ENCODE assay signal across 8 mouse cellular contexts in the genomic region with DNA sequence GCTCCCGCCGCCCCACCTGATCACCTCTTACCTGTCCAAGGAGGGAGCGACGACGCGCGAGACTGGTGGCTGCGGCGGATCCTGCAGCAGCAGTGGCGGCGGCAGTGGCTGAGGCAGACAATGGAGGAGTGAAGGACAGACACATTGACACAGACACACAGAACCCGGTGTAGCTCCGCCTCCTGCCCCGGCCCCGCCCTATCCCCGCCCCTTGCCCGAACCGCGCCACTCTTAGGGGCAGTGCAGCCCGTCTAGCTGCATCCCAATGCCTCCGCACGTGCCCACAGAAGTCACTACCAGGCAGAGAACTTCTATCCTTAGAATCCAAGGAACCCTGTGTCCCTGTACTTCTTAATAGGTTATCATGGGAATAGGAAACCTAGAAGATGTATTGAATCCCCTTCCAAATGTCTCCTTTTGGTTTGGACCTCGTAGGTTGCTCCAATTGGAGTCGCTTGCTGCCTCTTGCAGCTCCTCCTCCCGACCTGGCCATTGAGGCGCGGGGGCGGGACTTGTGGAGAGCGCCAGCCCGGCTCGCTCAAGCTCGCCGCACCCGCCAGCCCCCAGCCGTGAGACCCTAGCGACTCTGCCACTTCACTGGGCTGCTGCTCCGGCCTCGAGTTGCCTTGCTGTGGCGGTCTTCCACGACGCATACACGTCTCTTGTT. TPM values are rescaled to one million over a fixed set of nuclear protein-coding genes. Genes with fewer than 3 reads are reported as not detected.
A peak's percentile ranks its signal among the peaks of the same experiment; 100 is the strongest.
DNase-seq lines count a peak whose midpoint lies in the region; ATAC-seq lines count a peak whose summit lies in the region.

A gene (plus strand): TSS at position 478 of the 667 bp plus-strand sequence.

- WGBS in hindbrain, embryonic 10.5 days, result 0% methylated on average over 40 of the region's 42 CpGs

- ATAC-seq in frontal cortex, adult (ENCODE audit: low TSS enrichment), result peak; percentile 88

- H3K27me3 ChIP-seq in hindbrain, embryonic 10.5 days (ENCODE audit: insufficient read depth, poor library complexity, severe bottlenecking), result no peaks in the 10 kb centered on the region

- H3K4me1 ChIP-seq in hindbrain, embryonic 10.5 days (replicated peaks), result peaks cover 33% of the 10 kb centered on the region

- H3K9me3 ChIP-seq in hindbrain, embryonic 10.5 days, result no peaks in the 10 kb centered on the region

- peak; percentile 96 for DNase-seq in MN1 (ENCODE audit: low spot score)
- peak; percentile 89 for DNase-seq in cerebellum, adult 9-10 months
- peak; percentile 93 for DNase-seq in hindbrain, embryonic 10.5 days (ENCODE audit: low spot score)
- DNase-seq in layer of hippocampus, adult 9-11 months, result peak; percentile 94
- peak; percentile 96 for DNase-seq in lung, postnatal 10 days
- peak; percentile 88 for DNase-seq in ovary, postnatal 36 days (ENCODE audit: low spot score)
- DNase-seq in thymus, postnatal 25 days, result peak; percentile 92

- H3K4me3 ChIP-seq in hindbrain, embryonic 10.5 days, result peak within 1 kb of the TSS; percentile 76

- H3K36me3 ChIP-seq in hindbrain, embryonic 10.5 days, result peaks cover 10% of the 10 kb centered on the region; the same call in 1 of the 2 replicates

- H3K27ac ChIP-seq in hindbrain, embryonic 10.5 days, result peak within 1 kb of the TSS; percentile 96

RNA-seq across cellular contexts. Expression of the gene that starts here (rescaled TPM):
- 20.5 and 23.3 TPM in 2 replicates for polyA plus RNA-seq in hindbrain, embryonic 10.5 days (2016; fragmentation: Nextera tagmentation; extraction: Ambion mirVana)

Comparison
In these comparisons a context has a peak if more than half of its experiments do, and no peak if none do; other contexts are left out.
1. Peak in every context shown above with its lines: DNase-seq, ATAC-seq, H3K4me3 ChIP-seq and H3K27ac ChIP-seq.